Mouse (Mus musculus) heart, embryonic 11.5 days (tissue): ENCODE results near the gene Irf1. TPM values are rescaled to one million over a fixed set of nuclear protein-coding genes. Genes with fewer than 3 reads are reported as not detected.

ENCODE experiments used
- ATAC-seq: fragments of 200-750 bp; cut with Nextera tagmentation; replicated peaks from 2 replicates; pipeline ENCODE4 v1.8.0; 2017; ENCODE audit warnings: moderate library complexity; ENCODE audit not compliant: insufficient number of reproducible peaks, low FRiP score, low TSS enrichment
- H3K27ac ChIP-seq: fragments of 300-500 bp; sonication (generic); 2 replicates; pipeline ENCODE4 v1.5.1; 2014; ENCODE audit warnings: mild to moderate bottlenecking, low read depth, low read length
- H3K27me3 ChIP-seq: fragments of 300-500 bp; sonication (generic); 2 replicates; pipeline ENCODE4 v1.6.1; 2014; ENCODE audit warnings: mild to moderate bottlenecking, low read length, mixed read lengths; ENCODE audit not compliant: control insufficient read depth, insufficient read depth
- H3K36me3 ChIP-seq: fragments of 300-500 bp; sonication (generic); 2 replicates; pipeline ENCODE4 v1.6.1; 2014; ENCODE audit warnings: mild to moderate bottlenecking, low read length, moderate library complexity, mixed read lengths; ENCODE audit not compliant: control insufficient read depth, insufficient read depth
- H3K4me1 ChIP-seq: fragments of 300-500 bp; sonication (generic); 2 replicates; pipeline ENCODE4 v1.6.1; 2014; ENCODE audit warnings: low read length; ENCODE audit not compliant: control insufficient read depth, insufficient read depth
- H3K4me2 ChIP-seq: fragments of 300-500 bp; sonication (generic); 2 replicates; pipeline ENCODE4 v1.6.1; 2014; ENCODE audit warnings: mild to moderate bottlenecking, moderate library complexity
- H3K4me3 ChIP-seq: fragments of 300-500 bp; sonication (generic); 2 replicates; pipeline ENCODE4 v1.5.1; 2014; ENCODE audit warnings: low read depth, low read length
- H3K9ac ChIP-seq: fragments of 300-500 bp; sonication (generic); 2 replicates; pipeline ENCODE4 v1.6.1; 2014; ENCODE audit warnings: mild to moderate bottlenecking, low read depth, low read length, moderate library complexity
- H3K9me3 ChIP-seq: fragments of 300-500 bp; sonication (generic); replicated peaks from 2 replicates; pipeline ENCODE4 v1.6.1; 2016; ENCODE audit warnings: low read length; ENCODE audit not compliant: control insufficient read depth
- WGBS: fragments of 180-500 bp; shearing (Covaris S2); extraction: QIAGEN DNeasy Blood & Tissue Kit; methylation state at CpG from one replicate; pipeline ENCODE4 v1.1.7; 2014; ENCODE audit not compliant: insufficient replicate concordance; 5-methylcytosine and 5-hydroxymethylcytosine counted together
- polyA plus RNA-seq: library from polyadenylated mRNA; unstranded; fragments of >200 nt; fragmentation: Nextera tagmentation; extraction: Ambion mirVana; gene quantifications from 2 replicates; pipeline ENCODE4 v1.2.1, GENCODE M21; 2014

Irf1 gene
- polyA plus RNA-seq, 1 experiment from 2014 or later = 8.8 TPM

GRCm38 (mm10) chr11:53803093-53803492 lies 33.3 kb downstream of the Irf1 start:
- Histone ChIP-seq H3K4me3 (no peak overlapping the region), H3K9me3 (no peaks in the 10 kb centered on the region), H3K4me1 (no peaks in the 10 kb centered on the region), H3K9ac (no peak overlapping the region), H3K27me3 (no peaks in the 10 kb centered on the region), H3K36me3 (no peaks in the 10 kb centered on the region), H3K27ac (no peak overlapping the region), H3K4me2 (no peak overlapping the region)
- WGBS = 65% methylated on average over 12 of the region's 12 CpGs
- ATAC-seq = no peak

GRCm38 (mm10) chr11:53803494-53803893 lies 33.7 kb downstream of the Irf1 start:
- 66% methylated on average over 6 of the region's 6 CpGs for WGBS
- Histone ChIP-seq H3K36me3 (no peaks in the 10 kb centered on the region), H3K4me2 (no peak overlapping the region), H3K27ac (no peak overlapping the region), H3K4me1 (no peaks in the 10 kb centered on the region), H3K9me3 (no peaks in the 10 kb centered on the region), H3K27me3 (no peaks in the 10 kb centered on the region), H3K4me3 (no peak overlapping the region), H3K9ac (no peak overlapping the region)
- ATAC-seq = no peak

GRCm38 (mm10) chr11:53804569-53805344 lies 34.9 kb downstream of the Irf1 start:
- ATAC-seq = no peak
- no peaks in the 10 kb centered on the region for H3K9me3 ChIP-seq
- 82% methylated on average over 14 of the region's 14 CpGs for WGBS
- H3K27ac ChIP-seq = no peak overlapping the region
- no peak overlapping the region for H3K4me3 ChIP-seq
- H3K4me1 ChIP-seq = no peaks in the 10 kb centered on the region
- no peak overlapping the region for H3K4me2 ChIP-seq
- H3K27me3 ChIP-seq = no peaks in the 10 kb centered on the region
- H3K36me3 ChIP-seq = no peaks in the 10 kb centered on the region
- H3K9ac ChIP-seq = no peak overlapping the region

- H3K27me3 ChIP-seq = no peaks in the 10 kb centered on the region
- no peak overlapping the region for H3K27ac ChIP-seq
- WGBS = 66% methylated on average over 9 of the region's 9 CpGs
- no peak for ATAC-seq
- H3K9ac ChIP-seq = no peak overlapping the region
- no peaks in the 10 kb centered on the region for H3K9me3 ChIP-seq
- H3K36me3 ChIP-seq = no peaks in the 10 kb centered on the region
- H3K4me3 ChIP-seq = no peak overlapping the region
- H3K4me1 ChIP-seq = no peaks in the 10 kb centered on the region
- no peak overlapping the region for H3K4me2 ChIP-seq
These were observed 36.0 kb downstream of the Irf1 start for GRCm38 (mm10) chr11:53805786-53806185.

- H3K9me3 ChIP-seq = no peaks in the 10 kb centered on the region
- no peaks in the 10 kb centered on the region for H3K27me3 ChIP-seq
- H3K4me3 ChIP-seq = no peak overlapping the region
- H3K4me2 ChIP-seq = no peak overlapping the region
- H3K4me1 ChIP-seq = no peaks in the 10 kb centered on the region
- no peak overlapping the region for H3K27ac ChIP-seq
- 37% methylated on average over 5 of the region's 5 CpGs for WGBS
- no peak for ATAC-seq
- H3K36me3 ChIP-seq = no peaks in the 10 kb centered on the region
- no peak overlapping the region for H3K9ac ChIP-seq
These were observed 39.5 kb downstream of the Irf1 start for GRCm38 (mm10) chr11:53809354-53809753.

DNA sequence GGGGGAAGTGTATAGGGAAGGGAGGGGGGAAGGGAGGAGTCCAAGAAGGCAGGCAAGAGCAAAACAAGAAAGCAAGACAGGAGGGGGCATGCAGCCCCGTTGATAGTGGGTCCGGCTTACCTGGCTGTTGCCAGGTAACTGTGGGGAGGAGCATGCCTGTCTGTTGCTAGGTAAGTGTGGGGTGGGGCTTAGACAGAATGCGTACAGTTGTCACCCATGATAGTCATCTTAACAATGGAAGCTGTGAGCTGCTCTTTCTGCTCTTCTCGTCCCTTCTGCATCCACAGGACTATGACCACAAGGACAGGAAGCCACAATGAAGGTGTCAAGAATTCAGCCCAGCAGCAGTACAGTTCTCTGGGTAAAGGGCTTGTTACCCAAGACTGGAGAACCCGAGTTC lies 40.3 kb downstream of the Irf1 start:
- Histone ChIP-seq H3K9me3 (no peaks in the 10 kb centered on the region), H3K27me3 (no peaks in the 10 kb centered on the region), H3K4me1 (no peaks in the 10 kb centered on the region), H3K4me3 (no peak overlapping the region), H3K4me2 (no peak overlapping the region), H3K36me3 (no peaks in the 10 kb centered on the region), H3K9ac (no peak overlapping the region), H3K27ac (no peak overlapping the region)
- WGBS = 59% methylated on average over 5 of the region's 5 CpGs
- no peak for ATAC-seq

DNA sequence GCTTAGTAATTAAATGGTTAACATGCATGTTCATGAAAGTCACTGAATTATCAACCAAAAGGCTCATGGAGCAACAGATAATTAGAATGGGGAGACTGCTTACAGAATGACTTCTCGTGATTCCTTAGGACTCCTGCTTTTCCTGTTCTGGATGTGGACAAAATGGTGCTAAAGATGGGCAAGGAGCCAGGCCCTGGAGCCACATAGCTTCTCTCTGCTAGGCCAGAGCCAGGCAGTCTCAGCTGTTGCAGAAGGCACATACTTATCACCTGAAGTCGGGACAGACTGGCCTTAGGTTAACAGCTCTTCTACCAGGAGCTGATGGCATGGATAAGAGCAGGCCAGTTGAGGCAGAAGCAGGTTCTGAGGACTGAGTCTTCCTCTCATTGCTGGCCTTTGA lies 40.9 kb downstream of the Irf1 start:
- H3K4me1 ChIP-seq = no peaks in the 10 kb centered on the region
- no peaks in the 10 kb centered on the region for H3K27me3 ChIP-seq
- no peak overlapping the region for H3K4me3 ChIP-seq
- no peak overlapping the region for H3K27ac ChIP-seq
- ATAC-seq = no peak
- H3K4me2 ChIP-seq = no peak overlapping the region
- no peak overlapping the region for H3K9ac ChIP-seq
- 41% methylated on average over 2 of the region's 2 CpGs for WGBS
- H3K36me3 ChIP-seq = no peaks in the 10 kb centered on the region
- H3K9me3 ChIP-seq = no peaks in the 10 kb centered on the region

DNA sequence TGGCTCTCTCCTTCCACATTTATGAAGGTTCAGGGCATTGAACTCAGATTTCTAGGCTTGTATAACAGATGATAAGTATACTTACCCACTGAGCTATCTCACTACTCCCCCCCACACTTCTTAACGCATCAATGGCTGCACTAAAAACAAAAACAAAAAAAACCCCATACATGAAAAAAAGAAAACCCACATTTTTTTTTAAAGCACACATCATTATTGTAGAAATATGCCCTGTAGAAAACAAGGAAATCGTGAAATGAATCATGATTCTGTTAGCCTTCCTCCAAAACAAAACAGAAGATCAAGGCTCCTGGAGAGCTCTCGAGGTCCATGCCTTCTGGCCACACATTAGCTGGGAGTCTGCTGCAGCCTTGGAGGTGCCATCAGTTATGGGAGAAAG lies 41.5 kb downstream of the Irf1 start:
- ATAC-seq = no peak
- 79% methylated on average over 3 of the region's 3 CpGs for WGBS

More for the DNA sequence above, 41.5 kb downstream of the Irf1 start:
- Histone ChIP-seq H3K9ac (no peak overlapping the region), H3K4me2 (no peak overlapping the region), H3K27me3 (no peaks in the 10 kb centered on the region), H3K9me3 (no peaks in the 10 kb centered on the region), H3K36me3 (no peaks in the 10 kb centered on the region), H3K4me3 (no peak overlapping the region), H3K27ac (no peak overlapping the region), H3K4me1 (no peaks in the 10 kb centered on the region)
